Mouse (Mus musculus): ENCODE measurements at regions not wholly inside any gene's neighbourhood (a gene's known extent, or its start where the extent isn't known, plus 50 kb on each side); places are given as distances from the start of the nearest gene placed in this dataset.
"Not testable (repeated sequence)": the region's sequence is repeated elsewhere in the genome, so short reads cannot be mapped to it uniquely, and the experiment has no call there.

GRCm38 (mm10) chr4:97509576-97509975 is 263.0 kb upstream of the Nfia start:
- DNase-seq = no peak

GRCm38 (mm10) chr4:97505734-97506133 is 266.8 kb upstream of the Nfia start:
- DNase-seq = no peak

- no peak for DNase-seq
Observed at GRCm38 (mm10) chr4:97491248-97491804, 281.2 kb upstream of the Nfia start.

- DNase-seq = no peak
Observed at GRCm38 (mm10) chr4:97486354-97486753, 286.2 kb upstream of the Nfia start.

- DNase-seq = no peak
Observed at GRCm38 (mm10) chr4:97485225-97485624, 287.3 kb upstream of the Nfia start.

GRCm38 (mm10) chr4:97482701-97483246 is 289.8 kb upstream of the Nfia start:
- no peak for DNase-seq

GRCm38 (mm10) chr4:97481836-97482235 is 290.7 kb upstream of the Nfia start:
- DNase-seq = no peak

- no peak for DNase-seq
Observed at GRCm38 (mm10) chr4:97476571-97477190, 293.7 kb upstream of the Gm10192 start.

- not testable (repeated sequence) for DNase-seq
Observed at GRCm38 (mm10) chr4:97473492-97473891, 290.5 kb upstream of the Gm10192 start.

GRCm38 (mm10) chr4:97465932-97466666 is 283.1 kb upstream of the Gm10192 start:
- DNase-seq = no peak

GRCm38 (mm10) chr4:97465517-97465916 is 282.6 kb upstream of the Gm10192 start:
- DNase-seq = no peak

GRCm38 (mm10) chr4:97461177-97461576 is 278.2 kb upstream of the Gm10192 start:
- DNase-seq = no peak

- DNase-seq = no peak
Observed at GRCm38 (mm10) chr4:97439288-97440029, 256.5 kb upstream of the Gm10192 start.

GRCm38 (mm10) chr4:97432681-97433080 is 249.7 kb upstream of the Gm10192 start:
- no peak for DNase-seq

- no peak for DNase-seq
Observed at GRCm38 (mm10) chr4:97432094-97432493, 249.1 kb upstream of the Gm10192 start.

- DNase-seq = no peak
Observed at GRCm38 (mm10) chr4:97431239-97431638, 248.3 kb upstream of the Gm10192 start.

- no peak for DNase-seq
Observed at GRCm38 (mm10) chr4:97419845-97420244, 236.9 kb upstream of the Gm10192 start.

GRCm38 (mm10) chr4:97418616-97419015 is 235.7 kb upstream of the Gm10192 start:
- peak in 1 of 2 experiments; percentile 10 for DNase-seq

- DNase-seq = no peak
Observed at GRCm38 (mm10) chr4:97417943-97418342, 235.0 kb upstream of the Gm10192 start.

GRCm38 (mm10) chr4:97408633-97409296 is 225.8 kb upstream of the Gm10192 start:
- no peak for DNase-seq

GRCm38 (mm10) chr4:97394697-97395280 is 211.8 kb upstream of the Gm10192 start:
- no peak for DNase-seq

GRCm38 (mm10) chr4:97381084-97381483 is 198.1 kb upstream of the Gm10192 start:
- no peak for DNase-seq
